Mouse (Mus musculus): ENCODE data around the gene Morc1.

Gene Morc1

GRCm38 (mm10) chr16:48431027-48431426 is at the start of gene Morc1:
TSS of gene Morc1 (plus strand) at chr16:48431237.
- no peak for DNase-seq (ENCODE audit: low spot score)

GRCm38 (mm10) chr16:48383582-48384257 is 47.3 kb upstream of the Morc1 start:
- DNase-seq (ENCODE audit: low spot score) = no peak

GRCm38 (mm10) chr16:48386982-48387381 is 44.1 kb upstream of the Morc1 start:
- DNase-seq (ENCODE audit: low spot score) = no peak

GRCm38 (mm10) chr16:48395278-48395677 is 35.8 kb upstream of the Morc1 start:
- DNase-seq (ENCODE audit: low spot score) = no peak

- no peak for DNase-seq (ENCODE audit: low spot score)
Observed at GRCm38 (mm10) chr16:48402963-48403362, 28.1 kb upstream of the Morc1 start.

GRCm38 (mm10) chr16:48403423-48403822 is 27.6 kb upstream of the Morc1 start:
- DNase-seq (ENCODE audit: low spot score) = no peak

- DNase-seq (ENCODE audit: low spot score) = no peak
Observed at GRCm38 (mm10) chr16:48404009-48404408, 27.0 kb upstream of the Morc1 start.

- DNase-seq (ENCODE audit: low spot score) = no peak
Observed at GRCm38 (mm10) chr16:48405674-48406403, 25.2 kb upstream of the Morc1 start.

DNA sequence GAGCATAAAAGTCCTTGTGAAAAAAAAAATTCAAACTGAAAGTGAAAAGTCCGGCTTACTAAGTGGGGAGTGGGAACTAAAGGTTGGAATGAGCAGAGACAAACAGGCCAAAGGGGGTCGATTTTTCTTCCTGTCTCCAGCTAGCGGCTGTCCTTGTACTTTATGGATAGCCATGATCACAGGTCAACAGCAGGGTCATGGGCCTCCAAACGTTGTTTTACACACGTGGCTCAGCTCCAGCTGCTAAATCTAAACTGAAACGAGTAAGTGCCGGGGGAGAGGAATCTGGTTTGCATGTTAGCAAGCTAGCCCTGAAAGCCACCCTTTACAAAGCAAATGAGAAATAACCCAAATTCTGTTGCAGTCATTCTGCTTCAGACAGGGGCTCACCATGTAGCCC is 21.5 kb upstream of the Morc1 start:
- DNase-seq (ENCODE audit: low spot score) = no peak

- no peak for DNase-seq (ENCODE audit: low spot score)
Observed at GRCm38 (mm10) chr16:48410125-48410524, 20.9 kb upstream of the Morc1 start.

DNA sequence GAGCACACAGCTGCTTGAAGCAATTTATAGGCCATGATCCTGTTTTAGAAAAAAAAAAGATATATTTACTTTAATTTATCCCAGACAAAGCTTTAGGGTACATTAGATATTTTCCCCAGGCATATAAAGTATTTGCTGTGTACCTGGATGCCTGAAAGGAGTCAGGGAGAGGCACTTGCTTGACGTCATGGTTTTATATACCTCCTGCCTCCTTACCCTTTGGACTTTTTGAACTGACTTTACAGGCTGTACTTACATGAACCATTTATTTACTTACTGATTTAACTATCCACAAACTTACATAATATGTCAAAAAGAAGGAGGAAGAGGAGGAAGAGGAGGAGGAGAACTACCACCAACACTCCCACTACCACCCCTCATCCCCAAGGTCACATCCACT is 18.8 kb upstream of the Morc1 start, which contains the start of gene Gm5485:
Gene Gm5485, minus strand, starts transcription at position 171 of the 400 bp plus-strand sequence.
- no peak for DNase-seq (ENCODE audit: low spot score)

- DNase-seq (ENCODE audit: low spot score) = no peak
Observed at GRCm38 (mm10) chr16:48418557-48418956, 12.5 kb upstream of the Morc1 start.

DNA sequence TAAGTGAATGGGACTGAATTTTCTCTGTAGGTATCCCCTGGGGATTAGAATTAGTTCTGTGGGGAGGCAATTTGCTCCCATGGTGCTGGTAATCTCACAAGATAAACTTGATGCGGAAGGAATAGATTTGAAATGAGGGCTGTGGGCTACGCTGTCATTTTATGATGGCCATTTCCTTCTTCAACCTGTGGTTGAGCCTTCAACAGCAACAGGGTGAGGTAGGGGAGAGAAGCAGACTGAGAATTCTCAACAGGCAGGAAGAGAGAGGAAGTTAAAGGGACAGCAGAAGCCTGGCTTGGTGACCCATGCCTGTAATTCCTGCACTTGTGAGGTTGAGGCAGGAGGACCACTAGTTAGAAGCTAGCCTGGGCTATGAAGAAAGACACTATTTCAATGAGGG is 12.0 kb upstream of the Morc1 start:
- DNase-seq (ENCODE audit: low spot score) = no peak

DNA sequence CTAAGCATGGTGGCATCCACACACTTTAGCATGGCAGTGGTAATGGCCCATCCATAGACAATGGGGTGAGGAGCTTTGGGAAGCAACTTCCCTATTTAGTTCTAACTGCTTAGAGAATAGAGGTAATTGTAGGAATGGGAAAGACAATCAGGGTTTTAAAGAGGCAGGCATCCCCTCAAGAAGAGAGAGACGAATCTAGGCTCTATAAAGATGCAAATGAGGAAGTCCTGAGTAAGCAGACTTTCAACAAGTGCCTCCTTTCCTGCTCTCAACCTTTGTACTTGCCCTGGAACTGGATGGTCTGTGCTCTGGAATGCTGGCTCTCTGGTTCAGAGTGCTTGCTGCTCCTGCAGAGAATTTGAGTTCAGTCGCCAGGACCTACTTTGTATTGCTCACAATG is 8.5 kb upstream of the Morc1 start:
- no peak for DNase-seq (ENCODE audit: low spot score)

DNA sequence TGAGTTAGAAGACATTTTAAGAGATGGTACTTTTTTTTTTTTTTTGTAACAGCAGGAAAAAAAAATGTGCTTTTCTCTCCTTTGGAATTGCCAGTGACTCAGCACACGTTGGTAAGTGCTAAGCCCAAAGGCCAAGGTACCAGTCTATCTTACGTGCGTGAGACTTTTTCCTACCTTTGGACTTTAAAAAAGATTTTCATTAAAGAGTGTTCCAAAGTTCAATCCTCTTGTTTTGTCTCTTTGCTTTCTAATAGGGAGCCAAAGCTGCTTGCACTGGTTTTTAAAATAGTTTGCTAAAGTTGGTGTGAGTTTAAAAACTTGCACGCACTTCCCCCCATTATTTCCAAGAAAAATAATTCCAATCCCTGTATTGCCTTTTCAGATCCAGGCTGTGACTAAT is 7.0 kb upstream of the Morc1 start:
- no peak for DNase-seq (ENCODE audit: low spot score)

- DNase-seq (ENCODE audit: low spot score) = no peak
Observed at GRCm38 (mm10) chr16:48429427-48429826, 1.6 kb upstream of the Morc1 start.

DNA sequence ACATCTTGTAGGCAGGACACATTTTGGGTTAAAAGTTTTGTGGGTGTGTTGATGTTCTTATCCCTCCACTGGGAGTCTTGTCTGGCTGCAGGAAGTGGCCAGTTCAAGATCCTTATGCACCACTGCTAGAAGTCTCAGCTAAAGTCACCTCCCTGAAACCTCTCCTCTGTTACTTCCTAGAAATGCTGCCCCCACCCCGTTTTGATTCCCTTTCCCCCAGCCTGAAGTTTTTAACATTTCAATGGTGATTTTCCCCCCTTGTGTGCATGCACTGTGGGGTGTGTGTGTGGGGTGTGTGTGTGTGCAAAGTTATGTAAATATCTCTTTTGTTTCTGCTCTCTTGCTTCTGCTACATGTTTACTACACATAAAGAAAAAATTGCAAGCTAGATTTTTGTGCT is 4.4 kb downstream of the Morc1 start:
- DNase-seq (ENCODE audit: low spot score) = no peak

DNA sequence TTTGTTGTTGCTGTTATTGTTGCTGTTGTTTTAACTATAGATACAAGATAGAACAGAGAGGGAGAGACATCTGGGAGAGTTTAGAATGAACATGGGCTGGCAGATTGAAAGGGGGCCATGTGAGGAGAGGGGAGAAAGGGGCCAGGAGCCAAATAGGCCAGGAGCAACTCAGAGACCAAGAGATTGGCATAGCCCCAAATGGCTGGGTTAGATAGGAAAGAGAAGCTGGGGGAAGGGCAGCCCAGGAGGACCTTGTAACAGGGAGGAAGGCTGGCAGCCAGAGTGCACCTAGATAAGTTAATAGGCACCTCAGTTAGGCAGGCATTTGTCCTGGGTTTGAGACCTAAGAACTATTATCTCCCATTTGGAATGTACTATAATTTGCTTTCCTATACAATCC is 6.4 kb downstream of the Morc1 start:
- no peak for DNase-seq (ENCODE audit: low spot score)

DNA sequence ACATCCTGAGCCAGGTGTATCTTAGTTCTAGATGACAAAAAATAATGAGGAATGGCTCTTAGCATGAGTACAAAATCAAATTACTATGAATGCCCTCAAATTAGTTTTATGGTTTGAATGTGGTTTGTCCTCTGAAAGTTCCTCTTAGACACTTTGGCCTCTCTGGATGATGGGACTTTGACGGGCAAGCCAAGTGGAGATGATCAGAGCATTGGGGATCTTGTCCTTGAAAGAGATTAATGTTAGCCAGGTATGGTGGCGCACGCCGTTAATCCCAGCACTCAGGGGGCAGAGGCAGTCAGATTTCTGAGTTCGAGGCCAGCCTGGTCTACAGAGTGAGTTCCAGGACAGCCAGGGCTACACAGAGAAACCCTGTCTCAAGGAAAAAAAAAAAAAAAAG is 13.6 kb downstream of the Morc1 start:
- no peak for DNase-seq (ENCODE audit: low spot score)

- DNase-seq (ENCODE audit: low spot score) = no peak
Observed at GRCm38 (mm10) chr16:48446161-48446925, 15.3 kb downstream of the Morc1 start.

GRCm38 (mm10) chr16:48453264-48453663 is 22.2 kb downstream of the Morc1 start:
- DNase-seq (ENCODE audit: low spot score) = no peak

DNA sequence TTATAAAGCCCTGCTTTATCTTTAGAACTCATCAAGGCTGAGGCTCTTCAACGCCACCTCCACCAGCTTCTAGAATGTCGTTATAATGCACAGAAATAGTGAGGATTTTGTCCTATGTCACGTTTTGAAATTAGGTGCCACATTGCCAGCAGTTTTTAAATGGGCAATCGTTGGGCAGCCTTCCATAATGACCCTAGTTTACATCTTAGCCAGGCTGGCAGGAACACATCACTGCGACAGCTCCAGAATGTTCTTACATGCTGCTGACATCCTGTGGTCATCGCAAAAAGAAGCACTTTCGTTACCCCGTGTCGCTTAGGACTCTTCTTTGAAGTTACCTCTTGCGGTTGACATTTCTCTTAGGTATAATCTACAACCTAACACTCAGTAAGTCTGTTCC is 42.4 kb downstream of the Morc1 start:
- no peak for DNase-seq (ENCODE audit: low spot score)
